Mouse (Mus musculus): ENCODE measurements at regions not wholly inside any gene's neighbourhood (a gene's known extent, or its start where the extent isn't known, plus 50 kb on each side); places are given as distances from the start of the nearest gene placed in this dataset.
A peak's percentile ranks its signal among the peaks of the same experiment; 100 is the strongest.

GRCm38 (mm10) chr17:51285362-51285761 lies 106.2 kb upstream of the Tbc1d5 start:
- 72% methylated on average over 5 of the region's 5 CpGs for WGBS
- Histone ChIP-seq H3K4me2 (ENCODE audit: low read depth, low read length) (no peak overlapping the region), H3K36me3 (ENCODE audit: control insufficient read depth, insufficient read depth) (no peaks in the 10 kb centered on the region), H3K9me3 (replicated peaks; ENCODE audit: control insufficient read depth, low read length) (no peaks in the 10 kb centered on the region), H3K4me1 (ENCODE audit: control insufficient read depth, insufficient read depth, low read length) (no peaks in the 10 kb centered on the region), H3K4me3 (ENCODE audit: low read length) (no peak overlapping the region), H3K27ac (ENCODE audit: low read length) (no peak overlapping the region), H3K9ac (ENCODE audit: low read length) (no peak overlapping the region), H3K27me3 (ENCODE audit: control insufficient read depth, insufficient read depth, low read length) (no peaks in the 10 kb centered on the region)
- ATAC-seq (replicated peaks; ENCODE audit: extremely low read depth, insufficient read depth, low FRiP score): no peak

GRCm38 (mm10) chr17:51278771-51279170 lies 99.6 kb upstream of the Tbc1d5 start:
- 43% methylated on average over 7 of the region's 7 CpGs for WGBS
- no peak overlapping the region for H3K27ac ChIP-seq (ENCODE audit: low read length)
- ATAC-seq (replicated peaks; ENCODE audit: extremely low read depth, insufficient read depth, low FRiP score): no peak

GRCm38 (mm10) chr17:51278094-51278493 lies 98.9 kb upstream of the Tbc1d5 start:
- peaks cover 4% of the 10 kb centered on the region for H3K4me1 ChIP-seq (ENCODE audit: control insufficient read depth, insufficient read depth, low read length)
- WGBS: 53% methylated on average over 2 of the region's 2 CpGs
- no peak overlapping the region for H3K27ac ChIP-seq (ENCODE audit: low read length)
- H3K4me2 ChIP-seq (ENCODE audit: low read depth, low read length): no peak overlapping the region; the same call in 1 of the 2 replicates
- H3K36me3 ChIP-seq (ENCODE audit: control insufficient read depth, insufficient read depth): no peaks in the 10 kb centered on the region
- no peaks in the 10 kb centered on the region for H3K9me3 ChIP-seq (replicated peaks; ENCODE audit: control insufficient read depth, low read length)
- no peak overlapping the region for H3K9ac ChIP-seq (ENCODE audit: low read length)
- H3K27me3 ChIP-seq (ENCODE audit: control insufficient read depth, insufficient read depth, low read length): no peaks in the 10 kb centered on the region
- no peak for ATAC-seq (replicated peaks; ENCODE audit: extremely low read depth, insufficient read depth, low FRiP score)
- H3K4me3 ChIP-seq (ENCODE audit: low read length): no peak overlapping the region

More at GRCm38 (mm10) chr17:51278771-51279170, 99.6 kb upstream of the Tbc1d5 start:
- no peak overlapping the region for H3K4me3 ChIP-seq (ENCODE audit: low read length)
- no peaks in the 10 kb centered on the region for H3K9me3 ChIP-seq (replicated peaks; ENCODE audit: control insufficient read depth, low read length)
- no peaks in the 10 kb centered on the region for H3K27me3 ChIP-seq (ENCODE audit: control insufficient read depth, insufficient read depth, low read length)
- no peaks in the 10 kb centered on the region for H3K36me3 ChIP-seq (ENCODE audit: control insufficient read depth, insufficient read depth)
- H3K4me2 ChIP-seq (ENCODE audit: low read depth, low read length): peak overlapping the region; percentile 32; the same call in 1 of the 2 replicates
- no peak overlapping the region for H3K9ac ChIP-seq (ENCODE audit: low read length)
- H3K4me1 ChIP-seq (ENCODE audit: control insufficient read depth, insufficient read depth, low read length): peaks cover 4% of the 10 kb centered on the region

- Histone ChIP-seq H3K27me3 (ENCODE audit: control insufficient read depth, insufficient read depth, low read length) (no peaks in the 10 kb centered on the region), H3K36me3 (ENCODE audit: control insufficient read depth, insufficient read depth) (no peaks in the 10 kb centered on the region), H3K27ac (ENCODE audit: low read length) (no peak overlapping the region), H3K4me1 (ENCODE audit: control insufficient read depth, insufficient read depth, low read length) (peaks cover 4% of the 10 kb centered on the region), H3K9me3 (replicated peaks; ENCODE audit: control insufficient read depth, low read length) (no peaks in the 10 kb centered on the region), H3K4me2 (ENCODE audit: low read depth, low read length) (no peak overlapping the region), H3K4me3 (ENCODE audit: low read length) (no peak overlapping the region), H3K9ac (ENCODE audit: low read length) (no peak overlapping the region)
- ATAC-seq (replicated peaks; ENCODE audit: extremely low read depth, insufficient read depth, low FRiP score): no peak
These were observed 98.0 kb upstream of the Tbc1d5 start for GRCm38 (mm10) chr17:51277161-51277560.

GRCm38 (mm10) chr17:51272025-51272424 lies 92.9 kb upstream of the Tbc1d5 start:
- no peaks in the 10 kb centered on the region for H3K27me3 ChIP-seq (ENCODE audit: control insufficient read depth, insufficient read depth, low read length)
- H3K9me3 ChIP-seq (replicated peaks; ENCODE audit: control insufficient read depth, low read length): no peaks in the 10 kb centered on the region
- no peak for ATAC-seq (replicated peaks; ENCODE audit: extremely low read depth, insufficient read depth, low FRiP score)
- no peak overlapping the region for H3K4me2 ChIP-seq (ENCODE audit: low read depth, low read length)
- no peak overlapping the region for H3K9ac ChIP-seq (ENCODE audit: low read length)
- H3K36me3 ChIP-seq (ENCODE audit: control insufficient read depth, insufficient read depth): no peaks in the 10 kb centered on the region
- no peak overlapping the region for H3K27ac ChIP-seq (ENCODE audit: low read length)
- WGBS: 73% methylated on average over 1 of the region's 1 CpGs
- no peak overlapping the region for H3K4me3 ChIP-seq (ENCODE audit: low read length)
- no peaks in the 10 kb centered on the region for H3K4me1 ChIP-seq (ENCODE audit: control insufficient read depth, insufficient read depth, low read length)

- no peak overlapping the region for H3K9ac ChIP-seq (ENCODE audit: low read length)
- peaks cover 2% of the 10 kb centered on the region for H3K9me3 ChIP-seq (replicated peaks; ENCODE audit: control insufficient read depth, low read length)
- no peak for ATAC-seq (replicated peaks; ENCODE audit: extremely low read depth, insufficient read depth, low FRiP score)
- H3K4me1 ChIP-seq (ENCODE audit: control insufficient read depth, insufficient read depth, low read length): no peaks in the 10 kb centered on the region
- H3K36me3 ChIP-seq (ENCODE audit: control insufficient read depth, insufficient read depth): no peaks in the 10 kb centered on the region
- H3K27ac ChIP-seq (ENCODE audit: low read length): no peak overlapping the region
- WGBS: 63% methylated on average over 3 of the region's 3 CpGs
- no peaks in the 10 kb centered on the region for H3K27me3 ChIP-seq (ENCODE audit: control insufficient read depth, insufficient read depth, low read length)
- H3K4me3 ChIP-seq (ENCODE audit: low read length): no peak overlapping the region
- no peak overlapping the region for H3K4me2 ChIP-seq (ENCODE audit: low read depth, low read length)
These were observed 83.8 kb upstream of the Tbc1d5 start for GRCm38 (mm10) chr17:51262946-51263345.

- peaks cover 2% of the 10 kb centered on the region for H3K9me3 ChIP-seq (replicated peaks; ENCODE audit: control insufficient read depth, low read length)
- no peak overlapping the region for H3K9ac ChIP-seq (ENCODE audit: low read length)
- H3K36me3 ChIP-seq (ENCODE audit: control insufficient read depth, insufficient read depth): no peaks in the 10 kb centered on the region
- no peak overlapping the region for H3K4me3 ChIP-seq (ENCODE audit: low read length)
- no peak overlapping the region for H3K27ac ChIP-seq (ENCODE audit: low read length)
- H3K4me2 ChIP-seq (ENCODE audit: low read depth, low read length): no peak overlapping the region
- H3K4me1 ChIP-seq (ENCODE audit: control insufficient read depth, insufficient read depth, low read length): no peaks in the 10 kb centered on the region
- ATAC-seq (replicated peaks; ENCODE audit: extremely low read depth, insufficient read depth, low FRiP score): no peak
- H3K27me3 ChIP-seq (ENCODE audit: control insufficient read depth, insufficient read depth, low read length): no peaks in the 10 kb centered on the region
These were observed 83.3 kb upstream of the Tbc1d5 start for GRCm38 (mm10) chr17:51262404-51262803.

GRCm38 (mm10) chr17:51258316-51258715 lies 79.2 kb upstream of the Tbc1d5 start:
- H3K36me3 ChIP-seq (ENCODE audit: control insufficient read depth, insufficient read depth): no peaks in the 10 kb centered on the region
- no peak overlapping the region for H3K27ac ChIP-seq (ENCODE audit: low read length)
- H3K4me1 ChIP-seq (ENCODE audit: control insufficient read depth, insufficient read depth, low read length): no peaks in the 10 kb centered on the region
- H3K4me3 ChIP-seq (ENCODE audit: low read length): no peak overlapping the region
- no peak for ATAC-seq (replicated peaks; ENCODE audit: extremely low read depth, insufficient read depth, low FRiP score)
- H3K9ac ChIP-seq (ENCODE audit: low read length): no peak overlapping the region
- H3K27me3 ChIP-seq (ENCODE audit: control insufficient read depth, insufficient read depth, low read length): no peaks in the 10 kb centered on the region
- H3K9me3 ChIP-seq (replicated peaks; ENCODE audit: control insufficient read depth, low read length): no peaks in the 10 kb centered on the region; the same call in 1 of the 2 replicates
- no peak overlapping the region for H3K4me2 ChIP-seq (ENCODE audit: low read depth, low read length)
- WGBS: 63% methylated on average over 5 of the region's 5 CpGs

- ATAC-seq (replicated peaks; ENCODE audit: extremely low read depth, insufficient read depth, low FRiP score): peak; percentile 52; the same call in 1 of the 2 replicates
- no peak overlapping the region for H3K9ac ChIP-seq (ENCODE audit: low read length)
- peak overlapping the region; percentile 41; the same call in 1 of the 2 replicates for H3K27ac ChIP-seq (ENCODE audit: low read length)
- H3K4me3 ChIP-seq (ENCODE audit: low read length): no peak overlapping the region
- H3K4me2 ChIP-seq (ENCODE audit: low read depth, low read length): peak overlapping the region; percentile 5; the same call in 1 of the 2 replicates
- H3K9me3 ChIP-seq (replicated peaks; ENCODE audit: control insufficient read depth, low read length): no peaks in the 10 kb centered on the region
- no peaks in the 10 kb centered on the region for H3K36me3 ChIP-seq (ENCODE audit: control insufficient read depth, insufficient read depth)
- WGBS: 24% methylated on average over 6 of the region's 6 CpGs
- peaks cover 7% of the 10 kb centered on the region; the same call in 1 of the 2 replicates for H3K4me1 ChIP-seq (ENCODE audit: control insufficient read depth, insufficient read depth, low read length)
- H3K27me3 ChIP-seq (ENCODE audit: control insufficient read depth, insufficient read depth, low read length): no peaks in the 10 kb centered on the region
These were observed 69.4 kb upstream of the Tbc1d5 start for GRCm38 (mm10) chr17:51248543-51248942.
